Mouse (Mus musculus) CD4-positive, CD25-positive, alpha-beta regulatory T cell, adult 4 months (primary cell): ENCODE data around the gene Hspa2. TPM values are rescaled to one million over a fixed set of nuclear protein-coding genes. Genes with fewer than 3 reads are reported as not detected.

Source experiments
- ATAC-seq: one replicate; pipeline ENCODE4 v1.8.0; 2017
- polyA plus RNA-seq, 2 experiments: library from polyadenylated mRNA; unstranded; fragments of 100-300 nt; shearing (Covaris generic); gene quantifications; one replicate each; pipeline ENCODE4 v1.2.1; 2017

Hspa2 gene
- 1 to 10 TPM; 3.8 to 6.2 TPM for polyA plus RNA-seq

DNA sequence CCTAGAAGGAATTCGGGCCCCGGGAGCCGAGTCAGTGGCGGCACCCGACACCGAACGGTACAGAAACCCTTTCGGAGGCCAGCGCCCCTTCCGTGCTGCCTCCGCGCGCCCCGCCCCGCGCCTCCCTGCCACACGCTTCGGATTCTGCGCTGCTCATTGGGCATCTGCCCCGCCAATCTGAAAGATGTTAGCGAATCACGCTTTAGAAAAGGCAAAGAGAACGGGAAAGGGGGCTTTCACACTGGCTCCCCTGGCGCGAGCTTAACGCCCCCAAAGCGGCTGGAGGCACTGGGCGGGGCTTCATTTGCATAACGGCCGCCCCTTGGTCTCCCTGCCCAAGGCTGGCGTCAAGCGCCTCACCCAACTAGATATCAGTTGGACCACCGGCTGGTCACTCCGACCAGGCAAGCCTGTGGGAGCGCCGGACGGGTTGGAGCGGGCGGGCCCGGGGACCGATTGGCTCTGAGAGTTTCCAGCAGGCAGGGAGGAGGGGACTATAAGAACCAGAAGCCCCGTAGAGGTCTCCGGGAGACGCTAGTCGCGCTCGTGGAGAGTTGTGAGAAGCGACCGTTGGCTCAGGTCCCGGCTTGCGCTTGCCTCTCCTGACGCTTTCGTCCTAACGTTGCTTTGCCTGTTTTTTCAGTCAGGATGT, at the start of gene Hspa2:
Gene Hspa2, plus strand, starts transcription at position 291 of the 652 bp plus-strand sequence.
- ATAC-seq, result peak; percentile 86

DNA sequence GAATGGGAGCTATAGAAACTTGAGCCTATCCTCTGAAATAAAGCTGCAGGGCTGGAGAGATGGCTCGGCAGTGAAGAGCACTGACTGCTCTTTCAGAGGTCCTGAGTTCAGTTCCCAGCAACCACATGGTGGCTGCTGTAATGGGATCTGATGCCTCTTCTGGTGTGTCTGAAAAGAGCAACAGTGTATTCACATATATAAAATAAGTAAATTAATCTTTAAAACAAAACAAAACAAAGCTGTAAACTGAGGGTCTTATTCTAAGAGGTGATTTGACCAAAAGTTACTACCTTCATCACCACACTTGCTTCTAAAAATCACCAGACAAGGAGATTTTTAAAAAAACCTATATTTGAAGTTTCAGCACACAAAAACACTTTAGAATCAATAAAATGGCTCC, 43.1 kb upstream of the Hspa2 start:
- ATAC-seq, result no peak

DNA sequence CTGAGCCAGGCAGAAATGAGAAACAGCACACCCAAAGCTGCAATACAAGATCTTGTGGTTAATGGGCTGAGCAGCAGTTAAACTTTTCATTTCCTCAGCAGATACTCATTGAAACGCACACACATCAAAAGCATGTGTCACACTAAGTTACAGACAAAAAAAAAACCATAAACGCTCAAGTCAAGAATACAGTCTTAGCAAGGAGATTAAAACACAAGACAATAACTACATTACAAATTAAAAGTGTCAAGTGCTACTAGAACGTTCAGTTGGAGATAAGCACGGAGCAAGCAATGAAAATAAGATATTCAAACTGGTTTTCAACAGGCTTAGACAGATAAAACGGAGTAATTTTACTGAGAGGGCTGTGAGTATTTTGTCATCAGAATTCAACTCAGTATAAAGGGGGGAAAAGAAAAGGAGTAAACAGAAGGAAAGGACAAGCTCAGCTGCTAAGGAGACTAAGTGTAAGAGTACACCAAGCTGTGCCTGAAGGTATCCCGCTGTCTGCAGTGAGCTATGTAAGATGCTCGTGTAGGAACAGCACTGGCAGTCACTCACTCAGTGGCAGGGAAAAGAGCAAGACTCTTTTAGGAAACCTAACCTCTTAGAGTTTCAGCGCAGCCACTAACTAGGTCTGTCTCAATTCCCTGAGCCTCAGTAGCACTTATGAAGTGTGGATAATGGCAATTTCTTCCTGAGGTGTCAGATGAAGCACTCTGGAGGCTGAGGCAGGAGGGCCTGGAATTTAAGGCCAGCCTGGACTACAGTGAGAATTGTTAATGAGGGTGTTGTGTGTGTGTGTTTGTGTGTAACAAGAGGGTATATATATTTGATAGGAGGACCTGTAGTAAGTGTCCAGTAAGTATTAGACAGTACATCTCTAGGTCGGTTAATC, 42.3 kb upstream of the Hspa2 start:
- peak; percentile 69 for ATAC-seq

DNA sequence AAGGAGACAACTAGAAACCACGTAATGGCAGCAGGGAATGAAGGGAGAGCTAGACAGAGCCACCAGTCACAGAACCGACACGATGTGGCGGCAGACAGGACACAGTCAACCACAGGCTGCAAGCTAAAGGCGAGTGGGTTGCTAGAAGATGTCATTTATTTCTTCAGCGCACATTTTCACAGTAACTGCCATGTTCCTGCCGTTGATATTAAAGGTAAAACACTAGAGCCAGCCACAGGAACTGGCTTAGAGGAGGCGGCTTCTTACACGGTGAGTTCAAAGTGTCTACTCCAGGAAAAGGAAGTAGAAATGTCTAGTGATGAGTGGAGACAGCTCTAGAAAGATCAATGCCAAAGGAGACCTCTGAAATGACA, 41.7 kb upstream of the Hspa2 start:
- peak; percentile 71 for ATAC-seq

DNA sequence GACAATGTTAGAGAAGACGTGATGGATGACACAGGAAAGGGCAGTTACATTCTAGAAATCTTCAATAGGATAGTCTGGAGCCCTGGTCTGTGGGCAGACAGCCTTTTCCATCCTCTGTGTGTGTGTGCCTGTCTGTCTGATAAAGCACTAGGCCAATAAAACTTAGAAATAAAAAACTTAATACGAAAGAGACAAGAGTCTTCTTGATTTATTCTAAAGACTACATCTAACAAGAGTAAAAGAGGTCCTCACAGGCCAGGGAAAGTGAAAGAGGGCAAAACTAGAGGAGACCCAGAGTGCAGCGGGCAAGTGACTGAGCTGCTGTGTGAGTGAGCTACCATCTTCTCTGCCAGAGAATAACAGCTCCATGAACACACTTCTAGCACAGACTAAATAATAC, 37.7 kb upstream of the Hspa2 start:
- no peak for ATAC-seq

DNA sequence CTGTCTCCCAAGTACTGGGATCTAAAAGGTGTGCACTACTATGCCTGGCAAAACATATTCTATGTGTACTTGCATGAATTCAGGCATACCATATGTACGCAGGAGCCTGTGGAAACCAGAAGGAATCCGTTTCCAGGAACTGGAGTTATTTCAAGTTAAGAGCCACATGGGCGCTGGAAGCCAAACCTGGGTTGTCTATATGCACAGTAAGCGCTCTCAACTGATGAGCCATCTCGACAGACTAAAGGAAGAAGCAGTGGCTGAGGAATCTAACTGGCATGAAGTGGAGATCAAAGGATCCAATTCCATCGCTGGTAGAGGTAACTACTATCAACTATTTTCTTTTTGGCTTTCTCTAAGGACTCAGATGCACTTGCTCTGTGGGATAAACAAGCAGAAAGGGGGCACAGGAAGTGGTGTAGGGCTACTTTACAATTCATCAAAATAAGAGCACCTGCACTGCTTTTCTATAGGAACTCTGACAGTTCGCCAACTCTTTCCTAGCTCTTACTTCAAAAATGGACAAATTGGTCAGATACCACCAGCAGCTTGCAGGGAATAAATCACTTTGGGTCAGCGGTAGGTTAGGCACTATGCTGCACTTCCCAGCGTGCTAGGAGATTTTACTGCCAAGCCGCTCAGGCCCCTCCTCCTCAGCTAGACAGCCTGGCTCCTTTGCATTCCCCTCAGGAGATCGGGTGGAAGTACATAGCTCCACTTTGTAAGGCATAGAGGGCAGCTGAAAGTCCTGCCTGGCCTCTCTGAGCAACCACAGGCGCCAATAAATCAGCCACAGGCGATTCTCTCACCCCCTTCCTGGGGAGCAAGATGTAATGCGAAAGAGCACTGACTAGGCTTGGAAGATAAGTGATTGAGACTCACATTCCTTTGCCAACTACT, 36.6 kb upstream of the Hspa2 start:
- ATAC-seq, result peak; percentile 19

DNA sequence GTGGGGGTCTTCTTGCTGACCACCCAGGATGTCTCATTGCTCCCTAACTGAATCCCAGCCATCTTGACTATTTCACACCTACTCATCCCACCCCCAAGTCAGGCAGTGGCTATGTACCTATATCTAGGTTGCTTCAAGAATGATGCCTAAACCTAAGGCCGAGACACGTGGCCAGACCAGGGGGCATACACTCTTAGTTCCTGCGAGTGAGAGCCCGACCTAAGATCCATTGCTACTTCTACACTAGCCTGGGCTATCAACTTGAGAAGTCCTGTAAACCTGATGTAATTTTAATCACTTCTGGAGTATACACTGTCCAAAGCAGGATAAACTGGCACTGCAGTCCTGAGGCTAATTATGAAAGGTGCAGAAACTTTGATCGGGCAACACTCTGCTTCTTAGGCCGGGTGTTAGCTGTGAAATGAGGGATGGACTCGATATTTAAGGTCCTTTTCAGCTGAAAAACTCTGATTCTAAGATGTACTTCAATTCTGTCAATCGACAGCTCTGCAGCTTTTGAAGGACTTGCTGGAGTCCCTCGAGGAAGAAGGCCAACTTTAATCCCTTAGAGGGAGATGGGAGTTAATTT, 35.7 kb upstream of the Hspa2 start:
- ATAC-seq, result no peak

DNA sequence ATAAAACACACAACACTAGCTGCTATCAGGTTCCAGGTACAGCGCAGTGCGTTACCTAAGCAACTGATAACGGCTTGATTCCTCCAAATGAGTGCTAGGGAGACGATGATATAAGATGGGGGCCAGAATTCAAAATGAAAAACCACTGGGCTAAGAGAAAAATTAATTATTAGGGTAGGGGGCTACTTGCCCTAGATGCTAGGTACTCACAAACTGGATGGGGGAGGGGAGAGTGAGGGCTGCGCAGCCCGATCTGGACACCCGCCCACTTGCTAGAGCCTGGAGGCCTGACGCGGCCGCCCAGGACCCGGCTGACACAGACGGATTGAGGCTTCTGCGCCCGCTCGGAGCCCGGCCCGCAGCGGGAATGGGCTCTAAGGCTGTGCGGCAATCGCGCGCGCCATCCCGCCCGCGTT, 35.2 kb upstream of the Hspa2 start:
- ATAC-seq, result no peak

DNA sequence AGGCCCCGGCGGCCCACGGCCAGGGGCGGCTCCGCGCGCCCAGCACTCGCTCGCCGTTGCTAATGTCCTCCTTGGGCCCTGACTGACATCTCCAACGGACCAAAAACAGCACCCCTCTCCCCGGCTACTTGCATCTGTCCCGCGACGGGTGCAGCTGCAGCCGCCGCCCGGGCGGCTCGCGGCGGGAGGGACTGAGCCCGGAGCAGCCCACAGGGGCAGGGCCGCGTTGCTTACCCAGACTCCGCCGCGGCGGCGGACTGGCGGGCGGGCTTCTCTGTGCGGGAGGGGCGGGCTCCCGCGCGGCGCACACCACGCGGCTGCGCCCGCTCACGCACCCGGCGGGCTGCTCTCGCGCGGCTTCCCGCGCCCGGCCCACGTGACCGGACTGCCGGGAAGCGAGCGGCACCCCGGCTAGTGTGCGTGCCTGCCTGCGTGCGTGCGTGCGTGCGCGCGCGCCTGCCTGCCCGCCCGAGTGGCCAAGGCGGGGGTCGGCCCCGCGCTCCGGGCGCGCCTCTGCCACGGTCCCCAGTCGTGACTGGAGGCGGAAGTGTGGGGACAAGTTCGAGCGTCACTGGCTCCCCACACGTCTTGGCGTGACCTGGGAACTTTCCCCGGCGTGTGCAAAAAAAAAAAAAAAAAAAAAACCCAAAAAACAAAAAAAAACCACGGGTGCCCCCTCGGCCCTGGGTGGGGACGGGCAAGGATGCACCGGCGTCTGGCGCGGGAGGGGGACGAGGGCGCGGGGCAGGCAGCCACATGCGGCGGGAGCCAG, 34.6 kb upstream of the Hspa2 start, which contains the start of gene Zbtb25:
Gene Zbtb25, minus strand, starts transcription at position 397 of the 772 bp plus-strand sequence.
- peak; percentile 46 for ATAC-seq

DNA sequence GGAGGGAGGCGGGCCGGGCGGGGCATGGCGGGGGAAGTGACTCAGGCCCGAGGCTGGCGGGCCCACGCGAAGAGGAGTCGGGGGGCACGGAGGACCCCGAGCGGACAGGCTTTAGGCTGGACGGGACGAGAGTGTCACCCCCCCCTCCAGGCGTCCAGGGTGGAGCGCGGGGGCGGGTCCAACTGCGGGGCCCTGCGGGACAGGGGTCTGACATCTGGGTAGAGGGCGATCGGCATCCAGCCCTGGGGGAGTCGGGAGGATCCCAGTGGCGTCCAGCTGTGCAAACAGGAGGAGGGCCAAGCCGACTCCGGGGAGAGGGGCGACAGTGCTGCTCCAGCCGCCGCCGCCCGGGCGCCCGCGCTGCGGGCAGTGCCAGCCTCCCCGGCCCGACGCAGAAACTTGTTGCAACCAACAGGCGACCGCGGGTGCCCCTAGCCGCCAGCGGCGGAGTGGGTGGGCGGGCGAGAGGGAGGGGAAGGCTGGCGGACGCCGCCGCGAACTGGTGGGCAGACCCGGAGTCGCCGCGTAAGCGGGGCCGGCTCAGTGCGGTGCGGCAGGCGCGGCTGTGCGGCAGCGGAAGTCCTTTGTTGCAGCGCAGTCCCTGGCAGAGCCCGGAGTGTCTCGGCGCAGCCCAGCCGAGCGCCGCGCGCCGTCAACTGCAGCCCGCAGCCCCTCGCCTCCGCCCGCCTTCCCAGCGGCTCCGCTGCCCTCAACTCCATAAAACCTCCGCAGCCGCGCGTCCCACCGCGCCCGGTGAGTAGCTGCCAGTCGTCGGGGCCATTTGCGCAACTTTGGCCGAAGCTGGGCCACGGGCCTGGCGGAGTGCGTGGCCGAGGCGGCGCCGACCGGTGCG, 33.8 kb upstream of the Hspa2 start, which contains the start of gene Zbtb1:
Gene Zbtb1, plus strand, starts transcription at position 289 of the 853 bp plus-strand sequence.
- peak; percentile 21 for ATAC-seq

DNA sequence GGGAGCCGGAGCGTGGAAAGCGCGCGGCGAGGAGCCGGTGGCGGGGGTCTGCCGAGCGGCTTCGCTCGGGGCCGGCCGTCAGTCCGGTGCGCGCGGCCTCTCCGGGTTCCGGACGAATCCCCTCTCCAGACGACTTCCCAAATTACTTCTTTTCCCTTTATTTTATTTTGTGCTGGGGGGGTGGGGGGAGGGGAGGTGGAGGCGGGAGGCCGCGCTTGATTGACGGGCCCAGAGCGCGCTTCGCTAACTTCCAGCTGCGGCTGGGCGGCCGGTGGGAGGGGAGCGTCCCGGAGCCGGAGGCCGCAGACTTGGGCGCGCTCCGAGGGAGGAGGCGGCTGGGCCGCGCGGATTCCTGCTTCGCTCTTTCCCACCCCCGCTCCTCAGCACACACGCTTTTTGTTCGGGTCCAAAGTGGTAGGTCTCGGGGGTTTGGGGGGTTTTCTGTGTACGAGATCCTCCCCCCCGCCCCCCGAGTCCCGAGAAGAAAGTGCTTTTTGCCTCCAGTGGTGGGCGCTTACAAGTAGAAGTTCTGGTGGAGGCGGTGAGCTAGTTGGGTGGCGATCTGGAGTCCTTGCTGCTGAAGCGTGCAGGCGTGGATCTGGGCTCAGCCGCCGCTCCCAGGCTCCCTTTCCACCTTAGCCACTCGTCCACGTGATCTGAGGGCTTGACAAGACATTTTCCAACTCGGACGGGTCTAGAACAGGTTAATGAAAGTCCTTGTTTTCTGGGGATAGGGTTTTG, 33.0 kb upstream of the Hspa2 start:
- ATAC-seq, result peak; percentile 5

DNA sequence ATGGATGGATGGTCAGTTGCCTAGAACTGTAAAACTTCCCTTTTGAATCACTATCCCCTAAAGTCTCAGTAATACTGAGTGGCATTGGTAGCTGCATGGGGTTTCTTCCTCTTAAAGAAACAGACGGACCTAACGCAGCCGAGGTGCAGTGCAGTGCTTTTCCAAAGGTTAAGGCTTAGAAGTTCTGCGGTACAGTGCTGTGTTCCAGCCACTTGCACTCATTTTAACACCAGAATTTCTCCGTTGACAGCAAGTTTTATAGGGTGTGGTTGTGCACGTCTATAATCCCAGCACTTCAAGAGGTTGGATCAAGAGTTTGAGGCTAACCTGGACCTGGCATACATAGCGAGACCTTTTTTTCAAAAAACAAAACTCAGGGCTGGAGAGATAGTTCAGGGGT, 31.9 kb upstream of the Hspa2 start:
- no peak for ATAC-seq

DNA sequence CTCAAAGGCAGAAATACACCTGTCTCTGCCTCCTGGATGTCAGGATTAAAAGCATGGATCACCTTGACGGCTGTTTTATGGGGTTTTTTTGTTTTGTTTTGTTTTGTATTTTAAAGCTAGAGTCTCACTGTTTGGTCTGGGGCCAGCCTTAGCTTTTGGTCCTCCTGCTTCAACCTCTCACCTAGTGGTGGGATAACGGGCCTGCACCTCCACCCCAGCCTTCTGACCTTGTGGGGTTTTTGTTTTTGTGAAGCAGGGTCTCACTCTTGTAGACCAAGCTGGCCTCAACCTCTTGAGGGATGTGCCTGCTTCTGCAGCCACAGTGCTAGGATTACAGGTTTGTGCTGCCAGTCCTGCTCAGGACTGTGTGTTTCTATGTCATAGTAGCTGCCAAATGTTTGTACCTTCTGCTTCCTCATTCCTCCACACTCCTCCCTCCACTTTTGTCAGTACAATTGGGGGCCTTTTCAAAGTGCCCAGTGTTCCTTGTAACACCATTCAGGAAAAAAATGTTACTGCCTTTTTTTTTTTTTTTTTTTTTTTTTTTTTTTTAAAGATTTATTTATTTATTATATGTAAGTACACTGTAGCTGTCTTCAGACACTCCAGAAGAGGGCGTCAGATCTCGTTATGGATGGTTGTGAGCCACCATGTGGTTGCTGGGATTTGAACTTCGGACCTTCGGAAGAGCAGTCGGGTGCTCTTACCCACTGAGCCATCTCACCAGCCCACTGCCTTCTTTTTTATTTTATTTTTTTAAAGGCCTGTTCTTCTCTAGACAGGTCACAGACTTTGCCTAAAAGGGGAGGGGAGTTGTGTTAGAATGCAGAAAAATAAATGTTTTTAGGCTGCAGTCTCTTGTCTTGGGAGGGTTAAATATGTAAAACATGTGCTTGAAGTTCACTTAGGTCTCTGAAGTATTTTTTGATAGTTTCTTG, 30.8 kb upstream of the Hspa2 start:
- no peak for ATAC-seq

DNA sequence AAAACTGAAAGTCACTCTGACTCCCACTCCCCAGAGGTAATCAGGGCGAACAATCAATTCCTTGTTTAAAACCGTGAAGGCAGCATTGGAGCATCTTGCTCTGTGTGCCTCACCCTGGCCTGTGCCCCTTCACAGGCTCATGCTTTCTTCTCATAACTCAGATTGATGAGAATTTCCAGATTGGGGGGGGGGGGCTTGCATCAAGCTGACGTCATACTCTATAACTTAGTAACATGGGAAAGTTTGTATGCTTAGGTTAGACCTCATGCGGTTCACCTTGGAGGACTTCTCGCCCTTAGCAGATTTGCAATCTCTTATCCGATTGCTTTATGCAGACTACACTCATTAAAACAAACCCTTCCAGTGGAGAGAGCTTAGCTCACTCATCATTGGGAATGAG, 30.0 kb upstream of the Hspa2 start:
- peak; percentile 2 for ATAC-seq

DNA sequence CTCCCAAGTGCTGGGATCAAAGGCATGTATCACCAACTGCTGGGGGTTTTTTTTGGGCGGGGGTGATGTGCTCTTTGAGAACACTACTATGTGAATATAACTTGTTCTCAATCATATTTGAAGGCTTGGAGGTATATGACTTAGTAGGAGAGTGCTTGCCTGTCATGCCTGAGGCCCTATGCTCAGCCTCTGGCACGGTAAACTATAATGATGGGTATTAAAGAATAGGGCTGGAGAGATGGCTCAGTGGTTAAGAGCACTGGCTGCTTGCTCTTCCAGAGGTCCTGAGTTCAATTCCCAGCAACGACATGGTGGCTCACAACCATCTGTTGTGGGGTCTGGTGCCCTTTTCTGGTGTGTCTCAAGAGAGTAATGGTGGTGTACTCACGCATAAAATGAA, 29.1 kb upstream of the Hspa2 start:
- ATAC-seq, result no peak

DNA sequence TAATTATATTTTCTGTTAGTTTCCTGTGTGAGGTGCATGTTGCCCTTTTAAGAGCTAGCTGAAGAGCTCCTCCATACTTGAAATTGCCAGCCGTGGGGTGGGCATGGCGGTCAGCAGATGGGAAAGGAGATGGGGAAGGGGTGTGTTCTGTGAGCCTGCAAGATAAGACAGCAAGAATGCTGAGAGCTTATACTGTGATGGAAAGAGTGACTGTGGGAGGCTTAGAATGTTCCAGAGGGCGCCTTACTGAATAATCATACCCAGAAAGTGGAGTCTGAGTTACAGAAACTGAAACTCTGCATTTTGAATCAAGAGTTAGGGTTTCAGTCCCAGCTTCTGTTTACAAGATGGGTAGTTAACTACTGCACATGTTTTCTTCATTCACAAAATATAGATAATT, 28.5 kb upstream of the Hspa2 start:
- peak; percentile 56 for ATAC-seq

DNA sequence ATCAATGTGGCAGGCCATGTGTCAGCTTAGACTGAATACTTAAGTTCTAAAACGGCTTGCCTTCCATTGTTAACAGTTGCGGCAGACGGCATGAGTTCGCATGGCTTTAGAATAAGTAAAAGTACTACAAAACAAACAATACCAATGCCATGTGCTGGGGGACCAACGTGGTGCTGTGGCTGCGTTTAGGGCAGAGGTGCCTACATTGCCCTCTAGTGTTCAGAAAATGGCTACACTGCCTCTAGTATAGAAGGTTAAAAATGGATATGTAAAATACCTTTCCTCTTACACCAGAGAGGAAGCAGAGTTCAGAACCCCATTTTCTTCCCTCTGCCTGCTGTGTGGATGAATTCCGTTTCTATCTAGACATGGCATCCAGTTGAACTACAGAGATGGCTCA, 27.3 kb upstream of the Hspa2 start:
- ATAC-seq, result peak; percentile 69

DNA sequence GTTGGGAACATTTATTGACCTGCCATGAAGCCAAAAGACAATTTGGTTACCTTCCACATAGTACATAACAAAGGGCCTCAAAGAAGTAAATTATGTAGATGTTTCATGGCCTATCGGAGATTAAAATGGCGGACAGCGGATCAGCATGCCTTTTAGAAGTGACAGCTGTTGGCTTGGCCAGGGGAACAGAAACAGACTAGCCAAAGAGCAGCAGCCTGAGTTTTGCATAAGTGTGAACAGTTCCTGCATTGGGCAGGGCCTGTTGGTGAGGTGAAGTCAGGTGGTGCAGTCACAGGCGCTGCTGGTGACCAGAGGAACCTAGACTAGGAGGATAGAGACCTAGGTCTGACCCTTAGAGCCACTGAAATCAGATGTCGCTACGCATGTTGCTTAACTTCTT, 26.9 kb upstream of the Hspa2 start:
- no peak for ATAC-seq

DNA sequence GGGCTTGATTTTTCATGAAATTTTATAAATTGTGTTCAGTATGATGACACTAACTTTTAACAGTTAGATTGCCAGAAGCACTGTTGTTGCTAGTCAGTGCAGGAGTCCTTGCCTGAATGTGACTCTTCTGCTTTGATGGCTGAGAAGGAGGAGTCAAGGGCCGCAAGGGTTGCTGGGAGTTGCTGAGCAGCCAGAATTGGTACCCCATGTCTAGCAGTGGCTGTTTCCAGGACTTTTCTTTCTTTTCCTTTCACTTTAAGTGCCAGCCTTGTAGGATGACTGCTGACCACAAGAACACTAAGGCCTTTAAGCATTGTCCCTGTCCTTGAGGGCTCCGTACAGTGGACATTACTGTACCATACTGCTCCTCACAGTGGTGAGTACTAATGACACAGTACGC, 26.2 kb upstream of the Hspa2 start:
- no peak for ATAC-seq
